Mouse (Mus musculus) thymus, adult 2 months (tissue): ENCODE measurements around the gene Sash3. TPM values are rescaled to one million over a fixed set of nuclear protein-coding genes. Genes with fewer than 3 reads are reported as not detected.

ENCODE experiments used
- DNase-seq: peaks from one replicate; pipeline ENCODE4 v3.0.0; 2021
- H3K27ac ChIP-seq: fragments of 200-500 bp; 2 replicates; pipeline ENCODE4 v1.5.1; 2012; ENCODE audit warnings: low read length, control low read depth; ENCODE audit not compliant: control insufficient read depth, insufficient read depth
- H3K27me3 ChIP-seq: fragments of 200-500 bp; 2 replicates; pipeline ENCODE4 v1.6.1; 2012; ENCODE audit warnings: mild to moderate bottlenecking, low read length, moderate library complexity, mixed read lengths; ENCODE audit not compliant: control insufficient read depth, insufficient read depth
- H3K36me3 ChIP-seq: fragments of 200-500 bp; 2 replicates; pipeline ENCODE4 v1.6.1; 2012; ENCODE audit warnings: mild to moderate bottlenecking, low read length, moderate library complexity; ENCODE audit not compliant: control insufficient read depth, insufficient read depth
- H3K4me1 ChIP-seq: fragments of 200-500 bp; replicated peaks from 2 replicates; pipeline ENCODE4 v1.6.1; 2012; ENCODE audit warnings: low read length; ENCODE audit not compliant: control insufficient read depth, insufficient read depth
- H3K4me3 ChIP-seq: fragments of 200-500 bp; 2 replicates; pipeline ENCODE4 v1.5.1; 2012; ENCODE audit warnings: mild to moderate bottlenecking, low read length, control low read depth, moderate library complexity; ENCODE audit not compliant: control insufficient read depth, insufficient read depth
- CTCF ChIP-seq: fragments of 200-500 bp; IDR thresholded peaks from 2 replicates; pipeline ENCODE4 v1.5.1; 2012; ENCODE audit warnings: mild to moderate bottlenecking, control low read depth, low read length, moderate library complexity, borderline replicate concordance; ENCODE audit not compliant: control insufficient read depth, poor library complexity, insufficient read depth; ENCODE audit errors: extremely low read depth
- POLR2A ChIP-seq: fragments of 200-500 bp; IDR thresholded peaks from 2 replicates; pipeline ENCODE4 v1.6.1; 2012; ENCODE audit warnings: mild to moderate bottlenecking, low read length, control low read depth, moderate library complexity; ENCODE audit not compliant: control insufficient read depth, poor library complexity, insufficient read depth; ENCODE audit errors: extremely low read depth
- WGBS: fragments of 180-500 bp; shearing (Covaris S2); methylation state at CpG from one replicate; pipeline ENCODE4 v1.1.7; 2018; 5-methylcytosine and 5-hydroxymethylcytosine counted together
- polyA plus RNA-seq: library from polyadenylated mRNA; depleted of rRNA; stranded (reverse); fragments of >200 nt; gene quantifications from 2 replicates; pipeline ENCODE4 v1.2.3, GENCODE M21; 2012

Sash3 gene
- polyA plus RNA-seq, 1 experiment: 314 TPM

GRCm38 (mm10) chrX:48140286-48140877 is 5.9 kb upstream of the Sash3 start:
- Histone ChIP-seq H3K36me3 (no peaks in the 10 kb centered on the region), H3K27me3 (no peaks in the 10 kb centered on the region), H3K4me1 (peaks cover 67% of the 10 kb centered on the region), H3K4me3 (no peak overlapping the region), H3K27ac (peak overlapping the region; percentile 100)
- no peak for DNase-seq
- 5% methylated on average over 3 of the region's 3 CpGs for WGBS
- TF ChIP-seq POLR2A (no peak), CTCF (no peak)

DNA sequence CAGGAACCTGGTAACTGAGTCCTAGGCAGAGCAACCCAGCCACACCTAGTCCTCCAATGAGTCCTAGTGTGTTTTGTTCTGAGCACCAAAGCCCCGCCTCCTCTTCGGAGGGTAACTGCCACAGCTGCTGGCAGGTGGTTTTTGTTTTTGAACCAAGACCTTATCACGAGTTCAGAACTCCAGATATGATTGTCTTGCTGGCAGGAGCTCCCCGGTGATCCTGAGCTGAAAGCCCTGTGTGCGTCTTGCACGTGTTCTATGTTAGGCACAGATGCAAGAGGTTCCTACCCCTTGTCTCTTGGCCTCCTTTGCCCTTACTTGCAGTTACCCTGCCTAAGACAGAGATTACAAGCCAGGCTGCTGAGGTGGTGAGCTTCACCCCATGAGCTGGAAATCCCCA is 4.8 kb upstream of the Sash3 start:
- Histone ChIP-seq H3K27me3 (no peaks in the 10 kb centered on the region), H3K36me3 (no peaks in the 10 kb centered on the region), H3K4me3 (no peak overlapping the region), H3K27ac (peak overlapping the region; percentile 100), H3K4me1 (peaks cover 58% of the 10 kb centered on the region)
- WGBS: under 1% methylated on average over 6 of the region's 6 CpGs
- DNase-seq: peak; percentile 75
- TF ChIP-seq POLR2A (no peak), CTCF (no peak)

- H3K27ac ChIP-seq: peak overlapping the region; percentile 100
- H3K4me3 ChIP-seq: peak overlapping the region; percentile 56
- peaks cover 40% of the 10 kb centered on the region for H3K4me1 ChIP-seq
- peaks cover 7% of the 10 kb centered on the region for H3K36me3 ChIP-seq
- peak; percentile 75 for DNase-seq
- no peaks in the 10 kb centered on the region for H3K27me3 ChIP-seq
- no peak for TF ChIP-seq CTCF
- TF ChIP-seq POLR2A: no peak
- whole genome bisulfite sequencing: 2% methylated on average over 22 of the region's 26 CpGs
Measured at GRCm38 (mm10) chrX:48143415-48144335, 2.6 kb upstream of the Sash3 start.

DNA sequence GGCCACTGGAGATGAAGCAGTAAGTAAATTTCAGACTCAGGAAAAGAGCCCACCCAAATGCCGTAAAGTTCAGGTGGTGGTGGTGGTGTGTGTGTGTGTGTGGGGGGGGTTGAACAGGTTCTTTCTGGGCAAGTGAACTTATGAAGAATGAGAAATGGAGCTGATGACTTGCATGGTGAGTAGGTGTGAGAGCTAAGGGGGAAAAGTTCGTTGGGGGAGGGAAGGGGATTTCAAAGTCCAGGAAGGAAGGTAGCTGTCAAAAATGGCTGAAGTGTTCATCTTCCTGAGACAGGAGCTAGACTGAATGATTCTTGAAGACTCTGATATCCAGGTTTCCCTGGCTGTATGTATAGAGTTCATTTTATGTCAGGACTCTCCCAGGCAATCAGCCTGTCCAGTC is 990 bp downstream of the Sash3 start:
- TF ChIP-seq CTCF (no peak), POLR2A (no peak)
- no peak for DNase-seq
- H3K4me1 ChIP-seq: peaks cover 23% of the 10 kb centered on the region
- H3K27ac ChIP-seq: peak overlapping the region; percentile 95
- peaks cover 28% of the 10 kb centered on the region for H3K36me3 ChIP-seq
- H3K27me3 ChIP-seq: no peaks in the 10 kb centered on the region
- H3K4me3 ChIP-seq: peak overlapping the region; percentile 93
- 4% methylated on average over 2 of the region's 2 CpGs for WGBS

- DNase-seq: peak; percentile 63
- no peak for TF ChIP-seq CTCF
- no peak for TF ChIP-seq POLR2A
- WGBS: 2% methylated on average over 7 of the region's 7 CpGs
- Histone ChIP-seq H3K4me1 (peaks cover 25% of the 10 kb centered on the region), H3K4me3 (peak overlapping the region; percentile 93), H3K36me3 (peaks cover 33% of the 10 kb centered on the region), H3K27ac (peak overlapping the region; percentile 95), H3K27me3 (no peaks in the 10 kb centered on the region)
Measured at GRCm38 (mm10) chrX:48147741-48148186, 1.5 kb downstream of the Sash3 start.

DNA sequence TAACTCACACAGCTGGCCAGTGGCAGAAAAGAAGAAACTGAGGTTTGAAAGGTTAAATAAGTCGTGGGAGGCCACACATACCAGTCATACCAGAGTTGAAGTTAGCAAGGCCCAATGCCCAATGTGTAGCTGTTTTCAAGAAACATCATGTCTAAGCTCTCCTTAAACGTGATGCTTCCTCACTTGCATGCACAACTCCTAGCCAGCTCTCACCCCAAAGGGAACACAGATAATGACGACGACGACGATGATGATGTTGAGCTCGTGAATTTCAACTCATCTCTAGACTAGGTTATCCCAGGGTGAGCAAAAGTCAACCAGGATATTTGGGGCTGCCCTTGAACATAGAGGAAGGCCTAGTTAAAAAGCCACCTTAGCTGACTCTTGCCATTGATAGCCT is 5.9 kb downstream of the Sash3 start:
- Histone ChIP-seq H3K27ac (no peak overlapping the region), H3K4me3 (no peak overlapping the region), H3K4me1 (peaks cover 25% of the 10 kb centered on the region), H3K36me3 (peaks cover 75% of the 10 kb centered on the region), H3K27me3 (no peaks in the 10 kb centered on the region)
- TF ChIP-seq CTCF (no peak), POLR2A (no peak)
- WGBS: 58% methylated on average over 7 of the region's 7 CpGs
- no peak for DNase-seq
